Mouse (Mus musculus) hindbrain, embryonic 15.5 days (tissue): ENCODE results near the gene Krt4. TPM values are rescaled to one million over a fixed set of nuclear protein-coding genes. Genes with fewer than 3 reads are reported as not detected.
A peak's percentile ranks its signal among the peaks of the same experiment; 100 is the strongest.

Experiments used
- ATAC-seq: fragments of 200-750 bp; cut with Nextera tagmentation; 2 replicates; pipeline ENCODE4 v1.8.0; 2017; ENCODE audit warnings: low read depth, moderate number of reproducible peaks, moderate TSS enrichment; ENCODE audit not compliant: low FRiP score
- H3K27ac ChIP-seq: fragments of 300-500 bp; sonication (generic); replicated peaks from 2 replicates; pipeline ENCODE4 v1.5.1; 2015; ENCODE audit warnings: mild to moderate bottlenecking, inconsistent platforms
- H3K27me3 ChIP-seq: fragments of 300-500 bp; sonication (generic); 2 replicates; pipeline ENCODE4 v1.6.1; 2015; ENCODE audit warnings: control low read depth, inconsistent platforms
- H3K36me3 ChIP-seq: fragments of 300-500 bp; sonication (generic); 2 replicates; pipeline ENCODE4 v1.6.1; 2015; ENCODE audit warnings: control low read depth, inconsistent platforms
- H3K4me1 ChIP-seq: fragments of 300-500 bp; sonication (generic); replicated peaks from 2 replicates; pipeline ENCODE4 v1.6.1; 2015; ENCODE audit warnings: control low read depth, inconsistent platforms
- H3K4me2 ChIP-seq: fragments of 300-500 bp; sonication (generic); 2 replicates; pipeline ENCODE4 v1.6.1; 2015; ENCODE audit warnings: moderate library complexity, mild to moderate bottlenecking, inconsistent platforms
- H3K4me3 ChIP-seq: fragments of 300-500 bp; sonication (generic); 2 replicates; pipeline ENCODE4 v1.5.1; 2015; ENCODE audit warnings: mild to moderate bottlenecking, inconsistent platforms
- H3K9ac ChIP-seq: fragments of 300-500 bp; sonication (generic); 2 replicates; pipeline ENCODE4 v1.6.1; 2015; ENCODE audit warnings: inconsistent platforms
- H3K9me3 ChIP-seq: fragments of 300-500 bp; sonication (generic); 2 replicates; pipeline ENCODE4 v1.6.1; 2016; ENCODE audit warnings: control low read depth, inconsistent platforms
- WGBS: fragments of 180-500 bp; shearing (Covaris S2); methylation state at CpG from one replicate; pipeline ENCODE4 v1.1.7; 2015; 5-methylcytosine and 5-hydroxymethylcytosine counted together
- microRNA-seq: library from miRNA; unstranded; fragments of <30 nt; microRNA quantifications from one replicate; pipeline ENCODE4, GENCODE M21; 2016
- polyA plus RNA-seq: library from polyadenylated mRNA; unstranded; fragments of >200 nt; fragmentation: Nextera tagmentation; extraction: Ambion mirVana; gene quantifications from 2 replicates; pipeline ENCODE4 v1.2.1, GENCODE M21; 2015

The Krt4 gene
- polyA plus RNA-seq, 1 experiment from 2014 or later, result 0.40 TPM

- no peak overlapping the region for H3K27ac ChIP-seq
- WGBS, result 69% methylated on average over 2 of the region's 2 CpGs
- no peaks in the 10 kb centered on the region for H3K4me1 ChIP-seq
- no peak overlapping the region for H3K4me3 ChIP-seq
- H3K4me2 ChIP-seq, result no peak overlapping the region
- H3K9me3 ChIP-seq, result no peaks in the 10 kb centered on the region
- no peaks in the 10 kb centered on the region for H3K36me3 ChIP-seq
- no peak overlapping the region for H3K9ac ChIP-seq
- no peaks in the 10 kb centered on the region for H3K27me3 ChIP-seq
- no peak for ATAC-seq
These were observed 46.5 kb downstream of the Krt4 start for GRCm38 (mm10) chr15:101878041-101878440.

- H3K36me3 ChIP-seq, result no peaks in the 10 kb centered on the region
These were observed 50.2 kb downstream of the Krt4 start for GRCm38 (mm10) chr15:101874383-101874782.

GRCm38 (mm10) chr15:101873231-101873630 lies 51.3 kb downstream of the Krt4 start:
- Histone ChIP-seq H3K36me3 (no peaks in the 10 kb centered on the region), H3K27ac (no peak overlapping the region), H3K4me2 (no peak overlapping the region), H3K9ac (no peak overlapping the region), H3K9me3 (no peaks in the 10 kb centered on the region), H3K4me3 (no peak overlapping the region), H3K4me1 (peaks cover 11% of the 10 kb centered on the region), H3K27me3 (no peaks in the 10 kb centered on the region)
- ATAC-seq, result no peak
- WGBS, result 49% methylated on average over 4 of the region's 4 CpGs

More at GRCm38 (mm10) chr15:101874383-101874782, 50.2 kb downstream of the Krt4 start:
- Histone ChIP-seq H3K9ac (no peak overlapping the region), H3K9me3 (no peaks in the 10 kb centered on the region), H3K27ac (no peak overlapping the region), H3K4me2 (no peak overlapping the region), H3K4me1 (peaks cover 6% of the 10 kb centered on the region), H3K27me3 (no peaks in the 10 kb centered on the region), H3K4me3 (no peak overlapping the region)
- 84% methylated on average over 1 of the region's 1 CpGs for WGBS
- ATAC-seq, result no peak

- Histone ChIP-seq H3K9me3 (no peaks in the 10 kb centered on the region), H3K4me3 (no peak within 1 kb of the TSS), H3K27ac (peak within 1 kb of the TSS; percentile 47; the same call in 1 of the 2 replicates), H3K36me3 (no peaks in the 10 kb centered on the region), H3K27me3 (no peaks in the 10 kb centered on the region), H3K9ac (no peak within 1 kb of the TSS), H3K4me2 (no peak within 1 kb of the TSS), H3K4me1 (peaks cover 11% of the 10 kb centered on the region)
- 25% methylated on average over 6 of the region's 6 CpGs for WGBS
- peak; percentile 87 for ATAC-seq
These were observed 55.1 kb downstream of the Krt4 start, which contains the start of gene Krt77 for GRCm38 (mm10) chr15:101869431-101869830. Krt77 (minus strand) TSS chr15:101869705.

Small RNAs within 50 kb of the gene (microRNA-seq; reads per million reads assigned to microRNA genes)
- not detected for gene Gm44356

Other genes starting within 250 kb of the Krt4 start
- gene Krt6b, start 244.4 kb downstream of the Krt4 start, polyA plus RNA-seq, result not detected in 2 replicates
- gene Krt6a, start 230.4 kb downstream of the Krt4 start, polyA plus RNA-seq, result 0.22 TPM in 1 of 2 replicates, not detected in the other
- 0.18 and 0.75 TPM in 2 replicates for gene Krt5, start 211.8 kb downstream of the Krt4 start, polyA plus RNA-seq
- gene Krt71, start 181.6 kb downstream of the Krt4 start, polyA plus RNA-seq, result 1.2 and 1.4 TPM in 2 replicates
- 0.16 and 0.27 TPM in 2 replicates for gene Krt72, start 138.3 kb downstream of the Krt4 start, polyA plus RNA-seq
- 1.3 and 3.3 TPM in 2 replicates for gene Krt73, start 122.4 kb downstream of the Krt4 start, polyA plus RNA-seq
- 0.05 TPM in 1 of 2 replicates, not detected in the other for gene Krt2, start 106.6 kb downstream of the Krt4 start, polyA plus RNA-seq
- gene Krt1, start 73.9 kb downstream of the Krt4 start, polyA plus RNA-seq, result 15.9 and 19.3 TPM in 2 replicates
- 0.35 and 0.47 TPM in 2 replicates for gene Krt77, start 55.0 kb downstream of the Krt4 start, polyA plus RNA-seq
- not detected in 2 replicates for gene Krt76, start 31.8 kb downstream of the Krt4 start, polyA plus RNA-seq
- gene Krt79, start 15.6 kb upstream of the Krt4 start, polyA plus RNA-seq, result 0.41 and 0.70 TPM in 2 replicates
- not detected in 2 replicates for gene Krt78, start 29.6 kb upstream of the Krt4 start, polyA plus RNA-seq
- 3.1 and 4.6 TPM in 2 replicates for gene Krt8, start 79.7 kb upstream of the Krt4 start, polyA plus RNA-seq
- gene Krt18, start 103.4 kb upstream of the Krt4 start, polyA plus RNA-seq, result 6.9 and 10.4 TPM in 2 replicates
- gene Eif4b, start 149.0 kb upstream of the Krt4 start, polyA plus RNA-seq, result 77.1 and 79.3 TPM in 2 replicates
- 9.2 and 9.8 TPM in 2 replicates for gene Tns2, start 175.7 kb upstream of the Krt4 start, polyA plus RNA-seq
- 87.9 and 93.5 TPM in 2 replicates for gene Spryd3, start 211.5 kb upstream of the Krt4 start, polyA plus RNA-seq
- gene Igfbp6, start 219.6 kb upstream of the Krt4 start, polyA plus RNA-seq, result 3.3 and 5.6 TPM in 2 replicates
- 0.06 and 0.09 TPM in 2 replicates for gene Soat2, start 225.8 kb upstream of the Krt4 start, polyA plus RNA-seq